Mouse (Mus musculus) left cerebral cortex, postnatal 10 days (tissue): ENCODE results near the gene Gatm. TPM values are rescaled to one million over a fixed set of nuclear protein-coding genes. Genes with fewer than 3 reads are reported as not detected.
A peak's percentile ranks its signal among the peaks of the same experiment; 100 is the strongest.

Experiments used
- DNase-seq, 2 experiments: peaks; one replicate each; pipeline ENCODE4 v3.0.0; 2021 to 2022; ENCODE audit warnings: low spot score in 2 of 2, mixed read lengths in 1 of 2; ENCODE audit errors: extremely low spot score in 1 of 2
- intact Hi-C: fragments of 180-260 bp; cut with DNase I; formaldehyde crosslinking; loops from one replicate; pipeline ENCODE4 v1.15.1; 2025
- microRNA-seq: library from miRNA; unstranded; fragments of <30 nt; microRNA quantifications from one replicate; pipeline ENCODE4 v1.2.0, GENCODE M21; 2022
- total RNA-seq, 2 experiments: library from RNA; stranded (reverse); gene quantifications; 2 replicates each; pipeline ENCODE4 v1.2.3; 2021

Gene Gatm
- total RNA-seq, 2 experiments from 2014 or later: 64.7 to 71.5 TPM

GRCm38 (mm10) chr2:122572438-122572837 lies 38.7 kb downstream of the Gatm start:
- DNase-seq: no peak
- intact Hi-C loops: loop anchor here (5.0 to 10.0 kb wide), 2 partner anchors 40 to 182 kb away; partner anchors contain the start of gene Gatm

- intact Hi-C loops: loop anchor here (2.0 to 10.0 kb wide), 3 partner anchors 41 to 183 kb away; partner anchors contain the start of gene Gatm
- DNase-seq: no peak
Observed at GRCm38 (mm10) chr2:122571326-122571725, 39.8 kb downstream of the Gatm start.

- no peak for DNase-seq
- intact Hi-C loops: loop anchor here (2.0 to 10.0 kb wide), 3 partner anchors 42 to 184 kb away; partner anchors contain the start of gene Gatm
Observed at GRCm38 (mm10) chr2:122570430-122570829, 40.7 kb downstream of the Gatm start.

GRCm38 (mm10) chr2:122569439-122569838 lies 41.7 kb downstream of the Gatm start:
- intact Hi-C loops: no loop called here
- DNase-seq: peak in 1 of 2 experiments; percentile 61

GRCm38 (mm10) chr2:122562251-122562650 lies 48.9 kb downstream of the Gatm start:
- no peak for DNase-seq
- intact Hi-C loops: no loop called here

GRCm38 (mm10) chr2:122561221-122561620 lies 49.9 kb downstream of the Gatm start:
- no peak for DNase-seq
- intact Hi-C loops: no loop called here

- peak; percentile 37 to 67 for DNase-seq
- intact Hi-C loops: loop anchor here (2.0 to 10.0 kb wide), 2 partner anchors 178 to 254 kb away; no protein-coding TSS in a partner anchor
Observed at GRCm38 (mm10) chr2:122558317-122558716, 52.8 kb downstream of the Gatm start.

Small RNA genes lying within 50 kb of the gene (microRNA-seq; reads per million reads assigned to microRNA genes)
- gene Mir147: 4.9 reads per million, percentile 17 among the genes with 10 or more reads in this experiment

Other genes with a start within 250 kb of the Gatm start
- 10 to 100 TPM; 64.8 to 72.7 TPM for gene Shf, start 242.1 kb downstream of the Gatm start, total RNA-seq
- gene Slc28a2, start 184.8 kb downstream of the Gatm start, total RNA-seq: under 1 TPM; 0.24 to 0.32 TPM
- gene Gm14085, start 126.4 kb downstream of the Gatm start, total RNA-seq: not detected
- gene AA467197, start 25.7 kb upstream of the Gatm start, total RNA-seq: under 1 TPM in 1 of 2 experiments, not detected in 1; 0.99 TPM
- gene Slc30a4, start 91.4 kb upstream of the Gatm start, total RNA-seq: 10 to 100 TPM; 37.6 to 38.7 TPM
- gene Bloc1s6, start 127.2 kb upstream of the Gatm start, total RNA-seq: 10 to 100 TPM; 41.7 to 44.0 TPM
- 1 to 10 TPM; 3.6 to 4.9 TPM for gene Sqor, start 153.9 kb upstream of the Gatm start, total RNA-seq